Mouse (Mus musculus) C2C12 (cell line): ENCODE results near the gene Atp13a1.

ENCODE experiments used
- CEBPB ChIP-seq: IDR thresholded peaks from one replicate; pipeline ENCODE4 v1.6.1; 2011; ENCODE audit warnings: low read depth, mild to moderate bottlenecking, control low read depth, moderate library complexity
- CTCF ChIP-seq: IDR thresholded peaks from one replicate; pipeline ENCODE4 v1.5.1; 2011; ENCODE audit not compliant: control insufficient read depth, insufficient read depth, insufficient read length
- MAX ChIP-seq: IDR thresholded peaks from one replicate; pipeline ENCODE4 v1.6.1; 2011; ENCODE audit warnings: mild to moderate bottlenecking, control low read depth

DNA sequence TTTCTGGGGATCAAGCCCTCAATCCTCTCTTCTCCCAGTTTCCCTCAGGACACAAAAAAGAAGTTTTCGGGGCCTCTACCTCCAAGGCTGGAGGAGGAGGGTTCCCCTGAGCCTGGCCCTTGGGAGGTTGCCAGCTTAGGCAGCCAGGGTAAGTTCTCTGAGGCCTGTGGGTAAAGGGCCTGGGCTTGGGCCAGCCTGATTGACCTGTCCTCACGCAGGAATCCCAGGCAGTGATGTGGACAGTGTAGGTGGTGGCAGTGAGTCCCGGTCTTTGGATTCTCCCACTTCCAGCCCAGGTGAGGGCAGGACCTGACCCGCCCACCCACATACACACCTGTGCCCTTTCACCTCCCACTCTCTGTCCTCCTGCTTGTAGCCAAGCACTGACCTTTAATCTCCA is 24.4 kb downstream of the Atp13a1 start:
- TF ChIP-seq CTCF, result no peak
- no peak for TF ChIP-seq MAX
- no peak for TF ChIP-seq CEBPB
